Mouse (Mus musculus): ENCODE results near the gene Nrm.

- TF ChIP-seq CTCF (IDR thresholded peaks at IDR 0.05; ENCODE audit: low read depth) = peak; percentile 54
- no peak for TF ChIP-seq EP300 (optimal IDR thresholded peaks at IDR 0.05)
These were observed 13.0 kb upstream of the Nrm start for GRCm38 (mm10) chr17:35848112-35848511.
